Mouse (Mus musculus): ENCODE results near the gene Maml3. TPM values are rescaled to one million over a fixed set of nuclear protein-coding genes. Genes with fewer than 3 reads are reported as not detected.

The Maml3 gene
- total and polyA plus RNA-seq, 3 experiments = 0.81 to 1.8 (median 0.98) TPM

GRCm38 (mm10) chr3:52027972-52028371 lies 76.9 kb downstream of the Maml3 start:
- H3K27me3 ChIP-seq (replicated peaks) = no peaks in the 10 kb centered on the region
- peaks cover 0 to 10% of the 10 kb centered on the region in 2 experiments; a peak in 1 of 4 replicates for H3K4me1 ChIP-seq (ENCODE audit: control insufficient read depth in 1 of 2, insufficient read depth in 2 of 2)
- in situ Hi-C loops (cut with MboI; ENCODE audit: low pct_ligation_motif_present, low pct_unique_long_range_greater_than_20kb, low sequenced_read_pairs) (no loop called here), dilution Hi-C loops (cut with MboI; ENCODE audit: extremely low pct_ligation_motif_present, extremely low pct_unique_long_range_greater_than_20kb, low sequenced_read_pairs) (no loop called here)
- H3K9ac ChIP-seq (ENCODE audit: insufficient read depth, low read depth) = no peak overlapping the region
- no peaks in the 10 kb centered on the region for H3K36me3 ChIP-seq (replicated peaks in 1 of 2; ENCODE audit: control insufficient read depth in 1 of 2, insufficient read depth in 1 of 2, low read length in 1 of 2)
- TF ChIP-seq HCFC1 (IDR thresholded peaks at IDR 0.05; ENCODE audit: low read depth, low read length) (no peak), POLR2A (IDR thresholded peaks at IDR 0.05; ENCODE audit: low read depth, low read length) (no peak), NRF1 (IDR thresholded peaks at IDR 0.05; ENCODE audit: low read depth, low read length) (no peak), SIN3A (IDR thresholded peaks at IDR 0.05; ENCODE audit: low read length) (no peak), CHD2 (IDR thresholded peaks at IDR 0.05; ENCODE audit: low read length) (no peak), IRF4 (IDR thresholded peaks at IDR 0.05; ENCODE audit: low read depth, low read length) (no peak), POLR2AphosphoS2 (IDR thresholded peaks at IDR 0.05; ENCODE audit: low read depth, low read length) (no peak), NELFE (IDR thresholded peaks at IDR 0.05; ENCODE audit: low read depth, low read length) (no peak), PAX5 (IDR thresholded peaks at IDR 0.05; ENCODE audit: low read length) (no peak), USF2 (conservative IDR thresholded peaks at IDR 0.05; ENCODE audit: low read depth, low read length) (no peak), BHLHE40 (IDR thresholded peaks at IDR 0.05; ENCODE audit: low read depth, low read length) (no peak), UBTF (IDR thresholded peaks at IDR 0.05; ENCODE audit: low read depth, low read length) (no peak)
- H3K9me3 ChIP-seq (replicated peaks; ENCODE audit: low read length) = no peaks in the 10 kb centered on the region
- no peak overlapping the region for H3K4me3 ChIP-seq (replicated peaks in 1 of 3; ENCODE audit: low read depth in 2 of 3, low read length in 2 of 3, poor library complexity in 1 of 3)
- no peak for DNase-seq (ENCODE audit: extremely low read depth)
- H3K79me2 ChIP-seq (replicated peaks; ENCODE audit: control insufficient read depth, extremely low read depth, insufficient read depth, poor library complexity, severe bottlenecking) = no peaks in the 10 kb centered on the region
- H3K4me2 ChIP-seq (ENCODE audit: insufficient read depth, low read depth, poor library complexity, severe bottlenecking) = no peak overlapping the region
- H3K27ac ChIP-seq (ENCODE audit: insufficient read depth, low read depth) = no peak overlapping the region

GRCm38 (mm10) chr3:52022486-52022885 lies 82.4 kb downstream of the Maml3 start:
- Histone ChIP-seq H3K36me3 (replicated peaks in 1 of 2; ENCODE audit: control insufficient read depth in 1 of 2, insufficient read depth in 1 of 2, low read length in 1 of 2) (no peaks in the 10 kb centered on the region), H3K4me3 (replicated peaks in 1 of 3; ENCODE audit: low read depth in 2 of 3, low read length in 2 of 3, poor library complexity in 1 of 3) (no peak overlapping the region), H3K79me2 (replicated peaks; ENCODE audit: control insufficient read depth, extremely low read depth, insufficient read depth, poor library complexity, severe bottlenecking) (no peaks in the 10 kb centered on the region), H3K9me3 (replicated peaks; ENCODE audit: low read length) (no peaks in the 10 kb centered on the region), H3K4me2 (ENCODE audit: insufficient read depth, low read depth, poor library complexity, severe bottlenecking) (no peak overlapping the region), H3K27ac (ENCODE audit: insufficient read depth, low read depth) (no peak overlapping the region), H3K4me1 (ENCODE audit: control insufficient read depth in 1 of 2, insufficient read depth in 2 of 2) (peaks cover 2 to 26% of the 10 kb centered on the region in 2 experiments; a peak in 3 of 4 replicates), H3K27me3 (replicated peaks) (no peaks in the 10 kb centered on the region), H3K9ac (ENCODE audit: insufficient read depth, low read depth) (no peak overlapping the region)
- dilution Hi-C loops (cut with MboI; ENCODE audit: extremely low pct_ligation_motif_present, extremely low pct_unique_long_range_greater_than_20kb, low sequenced_read_pairs) (no loop called here), in situ Hi-C loops (cut with MboI; ENCODE audit: low pct_ligation_motif_present, low pct_unique_long_range_greater_than_20kb, low sequenced_read_pairs) (loop anchor here (5.0 to 25.0 kb wide), 2 partner anchors 170 to 310 kb away; no protein-coding TSS in a partner anchor)
- TF ChIP-seq CHD2 (IDR thresholded peaks at IDR 0.05; ENCODE audit: low read length) (no peak), ETS1 (conservative IDR thresholded peaks at IDR 0.05; ENCODE audit: low read depth, low read length) (no peak), MAZ (IDR thresholded peaks at IDR 0.05; ENCODE audit: low read depth, low read length) (no peak), USF2 (conservative IDR thresholded peaks at IDR 0.05; ENCODE audit: low read depth, low read length) (no peak), UBTF (IDR thresholded peaks at IDR 0.05; ENCODE audit: low read depth, low read length) (no peak), ZC3H11A (IDR thresholded peaks at IDR 0.05; ENCODE audit: low read depth, low read length) (no peak), CHD1 (IDR thresholded peaks at IDR 0.05; ENCODE audit: low read depth, low read length) (no peak)
- no peak for DNase-seq (ENCODE audit: extremely low read depth)

Measured in CH12.LX (cell line).